Mouse (Mus musculus) embryonic facial prominence, embryonic 14.5 days (tissue): ENCODE measurements at regions not wholly inside any gene's neighbourhood (a gene's known extent, or its start where the extent isn't known, plus 50 kb on each side); places are given as distances from the start of the nearest gene placed in this dataset.

Experiments
- ATAC-seq: fragments of 200-750 bp; cut with Nextera tagmentation; 2 replicates; pipeline ENCODE4 v1.8.0; 2017; ENCODE audit warnings: low read depth, moderate number of reproducible peaks, moderate TSS enrichment
- DNase-seq: peaks from one replicate; pipeline ENCODE4 v3.0.0-alpha.2; 2015; ENCODE audit warnings: low spot score
- H3K27ac ChIP-seq: fragments of 300-500 bp; sonication (generic); replicated peaks from 2 replicates; pipeline ENCODE4 v1.5.1; 2014; ENCODE audit warnings: low read depth, mild to moderate bottlenecking, low read length, moderate library complexity
- H3K27me3 ChIP-seq: fragments of 300-500 bp; sonication (generic); replicated peaks from 2 replicates; pipeline ENCODE4 v1.6.1; 2014; ENCODE audit warnings: low read length; ENCODE audit not compliant: control insufficient read depth, insufficient read depth
- H3K36me3 ChIP-seq: fragments of 300-500 bp; sonication (generic); 2 replicates; pipeline ENCODE4 v1.6.1; 2014; ENCODE audit warnings: low read length, mixed read lengths; ENCODE audit not compliant: control insufficient read depth, insufficient read depth
- H3K4me1 ChIP-seq: fragments of 300-500 bp; sonication (generic); 2 replicates; pipeline ENCODE4 v1.6.1; 2014; ENCODE audit warnings: antibody characterized with exemption, low read length; ENCODE audit not compliant: control insufficient read depth, insufficient read depth
- H3K4me2 ChIP-seq: fragments of 300-500 bp; sonication (generic); 2 replicates; pipeline ENCODE4 v1.6.1; 2014; ENCODE audit warnings: low read depth, mild to moderate bottlenecking, low read length, moderate library complexity, mixed read lengths
- H3K4me3 ChIP-seq: fragments of 300-500 bp; sonication (generic); 2 replicates; pipeline ENCODE4 v1.5.1; 2014; ENCODE audit warnings: low read depth, mild to moderate bottlenecking, low read length
- H3K9ac ChIP-seq: fragments of 300-500 bp; sonication (generic); 2 replicates; pipeline ENCODE4 v1.6.1; 2014; ENCODE audit warnings: low read depth, mild to moderate bottlenecking, low read length, moderate library complexity, mixed read lengths
- H3K9me3 ChIP-seq: fragments of 300-500 bp; sonication (generic); 2 replicates; pipeline ENCODE4 v1.6.1; 2016; ENCODE audit warnings: low read length; ENCODE audit not compliant: control insufficient read depth
- WGBS: fragments of 180-500 bp; shearing (Covaris S2); extraction: QIAGEN DNeasy Blood & Tissue Kit; methylation state at CpG from one replicate; pipeline ENCODE4 v1.1.7; 2014; 5-methylcytosine and 5-hydroxymethylcytosine counted together

- DNase-seq = peak; percentile 50
- no peaks in the 10 kb centered on the region for H3K9me3 ChIP-seq
- H3K27me3 ChIP-seq = no peaks in the 10 kb centered on the region
- peaks cover 3% of the 10 kb centered on the region; the same call in 1 of the 2 replicates for H3K4me1 ChIP-seq
- H3K4me3 ChIP-seq = no peak overlapping the region
- no peak overlapping the region for H3K27ac ChIP-seq
- H3K4me2 ChIP-seq = no peak overlapping the region
- H3K9ac ChIP-seq = no peak overlapping the region
- H3K36me3 ChIP-seq = no peaks in the 10 kb centered on the region
- no peak for ATAC-seq
- 60% methylated on average over 5 of the region's 5 CpGs for WGBS
Measured at GRCm38 (mm10) chr13:26714056-26714455, 55.9 kb downstream of the Hdgfl1 start.

DNA sequence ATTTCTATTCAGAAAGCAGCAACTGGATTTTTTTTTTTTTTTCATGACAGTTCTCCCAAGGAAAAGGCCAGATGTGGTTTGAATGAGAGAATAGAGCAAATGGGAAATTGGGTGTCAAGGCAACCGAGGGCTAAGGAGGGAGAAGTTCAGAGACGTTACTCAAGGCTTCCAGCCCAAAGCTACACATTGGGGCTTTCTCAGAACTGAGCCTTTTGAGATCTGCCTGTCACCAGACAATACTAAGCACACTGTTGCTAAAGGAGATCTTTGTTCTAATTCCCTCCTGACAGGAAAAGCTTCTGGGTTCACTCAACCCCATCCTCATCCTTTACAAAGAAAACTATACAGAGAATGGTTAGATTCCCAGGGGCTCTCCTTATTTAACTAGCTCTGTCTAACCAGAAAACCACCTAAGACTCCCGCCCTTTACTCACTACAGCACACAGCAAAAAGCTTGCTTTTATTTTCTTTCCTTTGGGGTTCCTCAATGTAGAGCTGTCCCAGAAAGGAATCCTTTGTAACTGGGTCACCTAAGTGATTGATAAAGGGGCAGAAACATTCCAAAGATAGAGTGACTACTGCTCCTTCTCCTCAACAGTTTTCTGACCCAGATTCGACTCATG, 70.8 kb downstream of the Hdgfl1 start:
- DNase-seq (peak; percentile 11), ATAC-seq (no peak)
- Histone ChIP-seq H3K27ac (no peak overlapping the region), H3K36me3 (no peaks in the 10 kb centered on the region), H3K27me3 (no peaks in the 10 kb centered on the region), H3K4me2 (no peak overlapping the region), H3K4me1 (no peaks in the 10 kb centered on the region; the same call in 1 of the 2 replicates), H3K4me3 (no peak overlapping the region), H3K9me3 (no peaks in the 10 kb centered on the region), H3K9ac (no peak overlapping the region)
- WGBS = 38% methylated on average over 4 of the region's 4 CpGs

- Histone ChIP-seq H3K9me3 (no peaks in the 10 kb centered on the region), H3K4me2 (no peak overlapping the region), H3K27ac (no peak overlapping the region), H3K36me3 (no peaks in the 10 kb centered on the region), H3K4me3 (no peak overlapping the region), H3K9ac (no peak overlapping the region), H3K4me1 (no peaks in the 10 kb centered on the region), H3K27me3 (no peaks in the 10 kb centered on the region)
- DNase-seq = no peak
- no peak for ATAC-seq
- 78% methylated on average over 2 of the region's 2 CpGs for WGBS
Measured at GRCm38 (mm10) chr13:26659471-26659870, 110.5 kb downstream of the Hdgfl1 start.

GRCm38 (mm10) chr13:26657010-26657611, 112.9 kb downstream of the Hdgfl1 start:
- Histone ChIP-seq H3K9me3 (no peaks in the 10 kb centered on the region), H3K4me2 (no peak overlapping the region), H3K4me3 (no peak overlapping the region), H3K36me3 (no peaks in the 10 kb centered on the region), H3K27ac (no peak overlapping the region), H3K9ac (no peak overlapping the region), H3K27me3 (no peaks in the 10 kb centered on the region), H3K4me1 (no peaks in the 10 kb centered on the region)
- no peak for ATAC-seq
- peak; percentile 21 for DNase-seq
- WGBS = 69% methylated on average over 1 of the region's 1 CpGs
